Comparison of ENCODE assay signal across 8 mouse cellular contexts in genomic region chr16:92465642-92466526, GRCm38 (mm10). TPM values are rescaled to one million over a fixed set of nuclear protein-coding genes. Genes with fewer than 3 reads are reported as not detected.
A peak's percentile ranks its signal among the peaks of the same experiment; 100 is the strongest.
DNase-seq lines count a peak whose midpoint lies in the region; ATAC-seq and TF ChIP-seq lines count a peak whose summit lies in the region.

No protein-coding gene starts in this region.

- DNase-seq in heart, postnatal 10 days, result peak; percentile 98 to 99
- peak; percentile 93 for DNase-seq in large intestine, adult 2 months (ENCODE audit: low read depth, low spot score)
- peak; percentile 94 for DNase-seq in liver, postnatal 0 days
- peak; percentile 94 for DNase-seq in testis, postnatal 10 days (ENCODE audit: low spot score)

- no peaks in the 10 kb centered on the region for H3K27me3 ChIP-seq in ES-Bruce4 (ENCODE audit: control insufficient read depth, insufficient read depth, low read length, poor library complexity, severe bottlenecking)
- no peaks in the 10 kb centered on the region for H3K27me3 ChIP-seq in forebrain, embryonic 13.5 days
- no peaks in the 10 kb centered on the region for H3K27me3 ChIP-seq in liver, postnatal 0 days (ENCODE audit: insufficient read depth, low read length)
- no peaks in the 10 kb centered on the region for H3K27me3 ChIP-seq in neural tube, embryonic 14.5 days (ENCODE audit: control insufficient read depth, insufficient read depth, low read length)

- ATAC-seq in cerebellum, adult (ENCODE audit: insufficient number of reproducible peaks, low FRiP score, low TSS enrichment), result peak; percentile 98
- peak; percentile 99 for ATAC-seq in forebrain, embryonic 13.5 days
- peak; percentile 100 for ATAC-seq in liver, postnatal 0 days
- ATAC-seq in neural tube, embryonic 14.5 days (ENCODE audit: low read depth), result peak; percentile 99

- peak overlapping the region; percentile 86 for H3K9ac ChIP-seq in ES-Bruce4 (ENCODE audit: low read depth, poor library complexity, severe bottlenecking)
- peak overlapping the region; percentile 90 for H3K9ac ChIP-seq in forebrain, embryonic 13.5 days
- peak overlapping the region; percentile 84 for H3K9ac ChIP-seq in liver, postnatal 0 days (replicated peaks)
- H3K9ac ChIP-seq in neural tube, embryonic 14.5 days (replicated peaks; ENCODE audit: low read depth, low read length), result peak overlapping the region; percentile 85

- peak overlapping the region; percentile 86 for H3K4me2 ChIP-seq in forebrain, embryonic 13.5 days
- peak overlapping the region; percentile 93 for H3K4me2 ChIP-seq in liver, postnatal 0 days (ENCODE audit: low read depth, low read length)
- H3K4me2 ChIP-seq in neural tube, embryonic 14.5 days (ENCODE audit: low read depth, low read length), result peak overlapping the region; percentile 80

- under 1% methylated on average over 84 of the region's 94 CpGs for WGBS in forebrain, embryonic 13.5 days
- WGBS in large intestine, adult 2 months, result under 1% methylated on average over 93 of the region's 94 CpGs
- WGBS in liver, postnatal 0 days (ENCODE audit: insufficient replicate concordance), result under 1% methylated on average over 78 of the region's 94 CpGs
- WGBS in neural tube, embryonic 14.5 days, result under 1% methylated on average over 72 of the region's 94 CpGs

- H3K36me3 ChIP-seq in ES-Bruce4 (ENCODE audit: control insufficient read depth, insufficient read depth, low read length, poor library complexity, severe bottlenecking), result no peaks in the 10 kb centered on the region
- no peaks in the 10 kb centered on the region for H3K36me3 ChIP-seq in forebrain, embryonic 13.5 days (ENCODE audit: poor library complexity, severe bottlenecking)
- no peaks in the 10 kb centered on the region for H3K36me3 ChIP-seq in liver, postnatal 0 days (replicated peaks; ENCODE audit: insufficient read depth, low read length)
- H3K36me3 ChIP-seq in neural tube, embryonic 14.5 days (ENCODE audit: control insufficient read depth, insufficient read depth, low read length), result no peaks in the 10 kb centered on the region

- intact Hi-C loops in heart, postnatal 10 days (cut with DNase I), result no loop called here

- H3K27ac ChIP-seq in ES-Bruce4 (ENCODE audit: insufficient read depth, low read length), result no peak overlapping the region
- H3K27ac ChIP-seq in forebrain, embryonic 13.5 days, result peak overlapping the region; percentile 54
- peak overlapping the region; percentile 64 for H3K27ac ChIP-seq in liver, postnatal 0 days (ENCODE audit: low read depth)
- peak overlapping the region; percentile 61 for H3K27ac ChIP-seq in neural tube, embryonic 14.5 days (ENCODE audit: low read depth, low read length)

- TF ChIP-seq POLR2A in ES-Bruce4 (IDR thresholded peaks at IDR 0.05; ENCODE audit: insufficient read depth, low read length), result no peak

- peaks cover 10% of the 10 kb centered on the region for H3K4me1 ChIP-seq in ES-Bruce4 (ENCODE audit: control insufficient read depth, insufficient read depth, low read length)
- peaks cover 21% of the 10 kb centered on the region for H3K4me1 ChIP-seq in forebrain, embryonic 13.5 days
- peaks cover 16% of the 10 kb centered on the region for H3K4me1 ChIP-seq in liver, postnatal 0 days (ENCODE audit: insufficient read depth)
- peaks cover 16% of the 10 kb centered on the region; the same call in 1 of the 2 replicates for H3K4me1 ChIP-seq in neural tube, embryonic 14.5 days (ENCODE audit: control insufficient read depth, insufficient read depth, low read length)

- H3K9me3 ChIP-seq in ES-Bruce4 (replicated peaks; ENCODE audit: control insufficient read depth, insufficient read depth, low read length, poor library complexity, severe bottlenecking), result no peaks in the 10 kb centered on the region
- H3K9me3 ChIP-seq in forebrain, embryonic 13.5 days (replicated peaks), result no peaks in the 10 kb centered on the region
- no peaks in the 10 kb centered on the region for H3K9me3 ChIP-seq in liver, postnatal 0 days (ENCODE audit: low read length)
- no peaks in the 10 kb centered on the region for H3K9me3 ChIP-seq in neural tube, embryonic 14.5 days (ENCODE audit: control insufficient read depth, low read length)

- H3K4me3 ChIP-seq in ES-Bruce4 (ENCODE audit: low read depth, low read length), result peak overlapping the region; percentile 90
- H3K4me3 ChIP-seq in forebrain, embryonic 13.5 days, result peak overlapping the region; percentile 89
- peak overlapping the region; percentile 84 for H3K4me3 ChIP-seq in liver, postnatal 0 days (ENCODE audit: low read depth, low read length)
- H3K4me3 ChIP-seq in neural tube, embryonic 14.5 days (ENCODE audit: low read depth, low read length), result peak overlapping the region; percentile 78

- 0 out of 2 replicates have a peak, but pooled peaks have one; percentile 3 for TF ChIP-seq EP300 in ES-Bruce4 (IDR thresholded peaks at IDR 0.05; ENCODE audit: insufficient read depth, low read depth, low read length)
- no peak for TF ChIP-seq EP300 in liver, postnatal 0 days (IDR thresholded peaks at IDR 0.05; ENCODE audit: low read depth)

- TF ChIP-seq CTCF in ES-Bruce4 (IDR thresholded peaks at IDR 0.05; ENCODE audit: low read depth, low read length), result no peak
- TF ChIP-seq CTCF in liver, postnatal 0 days (IDR thresholded peaks at IDR 0.05; ENCODE audit: low read depth), result 0 out of 2 replicates have a peak, but pooled peaks have one; percentile 7

RNA-seq across cellular contexts. Expression of gene Rcan1, which starts 4.8 kb away (rescaled TPM):
- polyA plus RNA-seq in ES-Bruce4 (2011; ENCODE audit: insufficient read depth, insufficient read length, low read depth, missing spikeins), result 37.2 and 42.8 TPM in 2 replicates
- 34.3 and 36.5 TPM in 2 replicates for polyA plus RNA-seq in forebrain, embryonic 13.5 days (2015; fragmentation: Nextera tagmentation; extraction: Ambion mirVana)
- 10 to 100 TPM; 87.4 to 90.2 TPM for total RNA-seq in heart, postnatal 10 days (2021)
- polyA plus RNA-seq in large intestine, adult 2 months (2012; rRNA removed), result 12.8 and 13.6 TPM in 2 replicates
- 9.9 and 12.0 TPM in 2 replicates for polyA plus RNA-seq in liver, postnatal 0 days (2015; fragmentation: Nextera tagmentation; extraction: Ambion mirVana)
- 70.6 and 76.7 TPM in 2 replicates for polyA plus RNA-seq in neural tube, embryonic 14.5 days (2014; fragmentation: Nextera tagmentation; extraction: Ambion mirVana)

RNA-seq across cellular contexts. Expression of gene Clic6, which starts 19.7 kb away (rescaled TPM):
- polyA plus RNA-seq in ES-Bruce4 (2011; ENCODE audit: insufficient read depth, insufficient read length, low read depth, missing spikeins), result 5.5 and 6.8 TPM in 2 replicates
- 3.6 and 5.6 TPM in 2 replicates for polyA plus RNA-seq in forebrain, embryonic 13.5 days (2015; fragmentation: Nextera tagmentation; extraction: Ambion mirVana)
- total RNA-seq in heart, postnatal 10 days (2021), result under 1 TPM; 0.12 to 0.29 TPM
- 5.7 and 6.1 TPM in 2 replicates for polyA plus RNA-seq in large intestine, adult 2 months (2012; rRNA removed)
- polyA plus RNA-seq in liver, postnatal 0 days (2015; fragmentation: Nextera tagmentation; extraction: Ambion mirVana), result 0.31 and 0.32 TPM in 2 replicates
- polyA plus RNA-seq in neural tube, embryonic 14.5 days (2014; fragmentation: Nextera tagmentation; extraction: Ambion mirVana), result 0.15 and 0.24 TPM in 2 replicates
